Mouse (Mus musculus) bone marrow, adult 2 months (tissue): ENCODE data around the gene Gsk3b.

Experiments used
- CTCF ChIP-seq: fragments of 200-500 bp; IDR thresholded peaks from 2 replicates; pipeline ENCODE4 v1.5.1; 2011; ENCODE audit warnings: low read length, control low read depth; ENCODE audit not compliant: control insufficient read depth, insufficient read depth
- POLR2A ChIP-seq: fragments of 200-500 bp; IDR thresholded peaks from 2 replicates; pipeline ENCODE4 v1.6.1; 2011; ENCODE audit warnings: low read depth, mild to moderate bottlenecking, control low read depth, low read length, borderline replicate concordance; ENCODE audit not compliant: control insufficient read depth

- TF ChIP-seq CTCF (no peak), POLR2A (no peak)
These were observed 30.5 kb downstream of the Gsk3b start for GRCm38 (mm10) chr16:38119286-38119685.
